Mouse (Mus musculus): Measurements from ENCODE around the gene Il27ra.
A peak's percentile ranks its signal among the peaks of the same experiment; 100 is the strongest.

The Il27ra gene

GRCm38 (mm10) chr8:84042066-84042947 is at the start of gene Il27ra:
Gene Il27ra (minus strand): TSS chr8:84042589.
- DNase-seq (ENCODE audit: extremely low spot score, low spot score) = peak; percentile 69

DNA sequence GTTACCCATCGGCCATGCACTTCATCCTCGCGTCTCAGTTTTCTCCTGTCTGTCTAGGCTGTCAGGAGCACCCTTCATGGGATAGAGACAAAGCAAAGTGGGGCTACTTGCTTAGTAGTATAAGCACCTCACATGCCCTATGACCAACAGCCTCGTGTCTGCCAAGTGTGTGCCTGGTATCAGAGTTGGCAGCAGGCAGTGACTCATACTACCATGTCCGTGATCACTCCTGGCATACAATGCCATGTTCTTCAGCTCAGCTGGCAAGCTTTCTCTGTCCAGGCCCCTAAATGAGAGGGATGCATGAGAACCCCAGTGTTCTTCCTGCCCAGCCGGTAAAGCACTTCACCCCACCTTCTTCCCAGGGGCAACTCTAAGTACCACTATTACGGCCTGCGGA is 48.2 kb upstream of the Il27ra start:
- no peak for DNase-seq (ENCODE audit: extremely low spot score, low spot score)

DNA sequence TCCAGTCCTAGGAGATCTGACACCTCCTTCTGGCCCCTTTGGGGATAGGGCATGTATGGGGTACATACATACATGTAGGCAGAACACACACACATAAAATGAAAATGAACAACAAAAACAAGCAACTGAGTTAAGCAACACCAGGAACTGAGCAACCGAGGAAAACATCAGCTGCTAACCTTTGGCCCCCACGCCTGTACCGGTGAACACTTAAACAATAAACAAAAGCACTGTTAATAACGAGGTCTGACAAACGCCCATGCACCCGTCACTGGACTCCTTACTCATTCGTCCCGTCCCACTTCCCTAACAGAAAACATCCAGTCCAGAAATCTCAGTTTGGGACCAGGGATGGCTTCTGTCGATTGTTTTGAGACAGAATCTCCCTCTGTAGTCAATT is 46.9 kb upstream of the Il27ra start:
- DNase-seq (ENCODE audit: extremely low spot score, low spot score) = no peak

GRCm38 (mm10) chr8:84087821-84088220 is 45.4 kb upstream of the Il27ra start:
- DNase-seq (ENCODE audit: extremely low spot score, low spot score) = no peak

DNA sequence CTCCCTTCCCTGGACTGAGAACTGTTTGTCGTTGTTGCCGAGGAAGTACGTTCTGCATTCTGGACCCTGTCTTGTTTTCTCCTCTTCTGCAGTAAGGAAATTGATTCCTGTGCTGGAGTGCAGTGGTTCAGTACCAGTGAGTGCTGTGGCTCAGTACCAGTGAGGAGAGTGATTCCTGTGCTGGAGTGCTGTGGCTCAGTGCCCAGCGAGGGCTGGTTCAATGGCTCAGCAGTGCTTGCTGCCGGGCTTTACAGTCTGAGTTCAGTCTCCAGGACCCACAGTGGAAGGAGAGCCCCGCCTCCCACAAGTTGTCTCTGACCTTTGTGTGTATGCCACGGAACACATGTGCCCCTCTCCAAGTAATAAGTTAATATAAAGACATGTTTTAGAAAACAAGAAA is 44.8 kb upstream of the Il27ra start:
- DNase-seq (ENCODE audit: extremely low spot score, low spot score) = no peak

- peak; percentile 24 for DNase-seq (ENCODE audit: extremely low spot score, low spot score)
These were observed 42.1 kb upstream of the Il27ra start for GRCm38 (mm10) chr8:84084341-84085115.

GRCm38 (mm10) chr8:84083829-84084241 is 41.4 kb upstream of the Il27ra start:
- DNase-seq (ENCODE audit: extremely low spot score, low spot score) = peak; percentile 56

DNA sequence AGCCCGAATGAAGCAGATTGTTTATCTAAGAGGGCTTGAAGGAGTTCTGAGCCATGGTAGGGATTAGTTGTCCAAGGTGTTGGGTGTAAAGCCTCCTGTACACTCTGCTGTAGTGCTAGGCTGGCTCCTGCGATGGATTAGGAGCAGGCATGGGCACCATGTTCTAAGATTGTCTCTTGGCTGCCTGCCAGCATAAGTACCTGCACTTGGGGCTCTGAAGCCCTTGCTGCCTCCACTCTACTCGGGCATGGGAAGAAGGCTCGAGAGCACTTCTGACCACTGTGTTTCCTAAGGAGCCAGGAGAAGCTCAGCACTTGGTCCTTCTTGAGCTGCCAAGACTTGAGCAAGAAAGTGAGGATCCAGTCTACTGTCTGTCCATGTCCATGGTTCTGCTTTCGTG is 36.8 kb upstream of the Il27ra start:
- DNase-seq (ENCODE audit: extremely low spot score, low spot score) = no peak

DNA sequence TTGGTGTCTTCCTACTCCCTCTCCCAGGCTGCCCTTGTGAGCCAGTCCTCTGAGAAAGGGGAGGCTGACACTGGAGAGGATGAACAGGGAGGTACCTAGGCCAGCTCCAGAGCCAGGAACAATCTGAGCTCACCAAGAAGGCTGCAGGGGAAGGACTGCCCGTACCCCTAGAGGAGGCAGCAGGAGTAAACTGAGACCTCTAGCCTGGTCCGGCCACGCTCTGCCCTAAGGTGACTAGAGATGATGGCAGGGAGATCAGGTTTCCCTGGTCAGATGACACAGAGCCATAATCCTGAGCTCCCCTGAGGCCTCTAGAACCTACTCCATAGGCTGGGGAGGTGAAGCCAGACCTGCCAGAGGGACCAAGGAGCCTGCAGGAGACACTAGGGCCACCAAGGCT is 34.5 kb upstream of the Il27ra start:
- no peak for DNase-seq (ENCODE audit: extremely low spot score, low spot score)

DNA sequence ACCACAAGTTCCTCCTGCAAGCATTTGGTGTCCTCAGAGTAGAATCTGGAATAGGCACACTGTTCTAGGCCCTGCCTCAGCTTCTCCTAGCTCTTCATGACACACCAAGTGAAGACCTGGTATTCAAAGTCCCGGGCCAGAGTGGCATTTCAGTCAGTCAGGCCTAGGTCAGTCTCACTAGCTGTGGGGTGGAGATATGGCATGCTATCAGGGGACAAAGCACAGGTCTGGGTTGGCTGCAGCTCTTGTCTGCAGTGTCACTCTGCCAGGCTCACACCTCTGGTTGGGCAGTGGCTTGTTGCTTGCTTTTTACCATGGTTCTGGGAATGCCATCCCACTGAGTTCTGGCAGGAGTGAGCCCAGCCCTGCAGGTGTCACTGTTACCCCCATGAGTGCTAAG is 34.0 kb upstream of the Il27ra start:
- DNase-seq (ENCODE audit: extremely low spot score, low spot score) = no peak

GRCm38 (mm10) chr8:84073230-84073976 is 31.0 kb upstream of the Il27ra start:
- DNase-seq (ENCODE audit: extremely low spot score, low spot score) = no peak

DNA sequence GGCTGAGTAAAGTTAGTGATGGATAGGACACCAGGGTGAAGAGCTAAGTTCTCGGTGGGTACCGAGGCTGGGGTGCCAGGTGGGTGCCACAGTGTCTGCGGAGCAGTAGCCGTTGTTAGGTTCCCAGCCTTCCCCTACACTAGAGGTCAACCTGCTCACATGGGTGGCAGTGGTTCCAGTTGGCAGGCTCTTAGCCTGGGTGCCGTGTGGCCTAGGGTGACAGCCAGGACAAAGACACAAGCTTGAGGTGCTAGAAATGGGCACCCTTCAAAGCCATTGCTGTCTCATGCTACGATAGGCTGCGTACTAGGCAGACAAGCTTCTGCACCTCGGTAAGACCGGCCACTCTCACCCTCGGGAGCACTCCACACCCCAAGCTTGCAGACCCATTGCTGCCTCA is 29.9 kb upstream of the Il27ra start:
- no peak for DNase-seq (ENCODE audit: extremely low spot score, low spot score)

GRCm38 (mm10) chr8:84071921-84072320 is 29.5 kb upstream of the Il27ra start:
- DNase-seq (ENCODE audit: extremely low spot score, low spot score) = no peak

GRCm38 (mm10) chr8:84070667-84071066 is 28.3 kb upstream of the Il27ra start:
- no peak for DNase-seq (ENCODE audit: extremely low spot score, low spot score)

GRCm38 (mm10) chr8:84070241-84070640 is 27.9 kb upstream of the Il27ra start:
- DNase-seq (ENCODE audit: extremely low spot score, low spot score) = no peak

GRCm38 (mm10) chr8:84069750-84070149 is 27.4 kb upstream of the Il27ra start:
- DNase-seq (ENCODE audit: extremely low spot score, low spot score) = no peak

DNA sequence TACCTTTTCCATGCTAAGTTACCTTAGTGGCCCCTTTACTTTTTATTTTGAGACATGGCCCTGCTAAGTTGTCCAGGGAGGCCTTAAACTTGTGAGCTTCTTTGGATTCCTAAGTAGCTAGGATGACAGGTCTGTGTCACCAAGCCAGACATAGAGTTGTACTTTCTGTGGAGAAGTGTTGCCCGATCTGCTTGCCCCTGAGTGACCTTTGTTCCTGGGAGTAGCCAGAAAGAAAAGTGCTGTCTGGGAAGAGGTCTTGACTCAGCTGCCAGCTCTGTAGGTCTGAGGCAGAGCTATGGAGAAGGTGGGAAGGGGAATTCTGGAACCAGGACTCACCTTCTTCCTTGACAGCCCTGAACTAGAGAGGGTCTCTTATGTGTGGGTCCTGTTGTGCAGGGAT is 26.8 kb upstream of the Il27ra start:
- no peak for DNase-seq (ENCODE audit: extremely low spot score, low spot score)

DNA sequence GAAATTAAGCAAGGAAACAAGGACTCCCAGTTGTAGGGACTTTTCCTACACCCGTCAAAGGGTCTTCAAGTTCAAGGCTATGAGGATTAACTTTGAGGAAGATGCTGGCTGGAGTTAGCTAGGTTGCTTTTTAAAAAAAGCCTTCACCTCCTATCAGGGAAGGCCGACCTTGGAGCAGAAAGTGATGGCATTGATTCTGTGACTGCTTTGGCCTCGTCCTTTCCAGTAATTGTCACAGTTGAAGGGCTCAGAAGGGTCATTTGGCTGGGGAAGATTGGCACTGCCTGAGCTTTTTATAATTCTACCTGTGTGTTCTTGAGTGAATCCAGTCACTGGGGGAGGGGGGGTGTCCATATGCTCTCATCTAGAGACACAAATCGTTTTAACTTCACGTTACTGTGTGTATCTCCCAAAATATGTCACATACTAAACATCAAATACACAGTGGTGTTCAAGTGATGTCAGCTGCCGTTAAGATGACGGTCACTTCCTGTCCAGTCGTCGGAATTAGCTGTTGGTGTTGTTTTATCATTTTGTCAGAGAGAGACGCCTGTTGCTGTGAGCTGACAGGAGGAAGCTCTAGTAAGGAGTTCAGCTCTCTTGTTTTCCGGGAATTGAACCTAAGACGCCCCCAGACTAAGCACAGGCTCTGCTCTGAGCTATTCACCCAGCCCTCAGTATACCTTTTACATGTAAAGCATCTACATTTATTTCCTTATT is 26.1 kb upstream of the Il27ra start:
- DNase-seq (ENCODE audit: extremely low spot score, low spot score) = no peak

DNA sequence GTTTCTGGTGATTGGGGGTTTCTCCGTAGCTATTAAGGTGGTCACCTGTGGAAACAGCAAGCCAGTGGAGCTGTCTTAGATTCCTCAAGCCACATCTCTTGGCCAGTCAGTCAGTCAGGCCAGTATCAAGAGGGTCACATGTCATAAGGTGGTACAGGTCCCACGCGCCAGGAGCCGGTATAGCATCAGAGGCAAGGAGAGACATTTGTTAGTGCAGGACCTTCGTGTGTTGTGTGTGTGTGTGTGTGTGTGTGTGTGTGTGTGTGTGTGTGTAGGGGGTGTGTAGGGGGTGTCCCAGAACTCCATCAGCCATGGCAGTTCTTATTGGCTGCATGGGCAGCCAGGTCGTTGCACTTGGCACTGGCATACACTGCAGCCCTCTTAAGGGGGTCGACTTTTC is 25.5 kb upstream of the Il27ra start:
- no peak for DNase-seq (ENCODE audit: extremely low spot score, low spot score)

DNA sequence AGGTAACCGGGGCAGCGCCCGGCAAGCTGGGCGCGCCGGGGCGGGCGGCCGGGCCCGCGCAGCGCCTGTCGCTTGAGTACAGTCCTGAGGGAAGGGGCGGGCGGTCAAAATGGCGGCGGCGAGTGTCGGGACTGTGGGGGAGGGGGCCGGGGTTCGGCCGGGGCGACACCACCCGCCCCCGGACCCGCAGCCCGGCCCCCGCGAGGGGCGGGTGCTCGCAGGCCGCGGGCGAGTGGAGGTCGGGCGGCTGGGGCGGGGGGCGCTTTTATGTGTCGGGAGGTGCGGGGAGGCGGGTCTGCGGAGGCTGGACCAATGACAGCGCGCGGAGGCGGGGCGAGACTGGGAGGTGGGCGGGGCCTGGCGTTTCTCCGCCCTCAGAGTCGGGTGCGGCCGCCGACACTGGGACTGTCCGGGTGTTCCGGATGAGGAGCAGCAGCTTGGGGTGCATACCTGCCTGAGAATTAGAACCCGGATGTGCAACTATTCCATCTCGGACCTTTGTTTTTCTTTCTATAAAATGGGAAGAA is 24.7 kb upstream of the Il27ra start:
- peak; percentile 95 for DNase-seq (ENCODE audit: extremely low spot score, low spot score)
